8 mouse cellular contexts compared by ENCODE assay signal in the genomic region with DNA sequence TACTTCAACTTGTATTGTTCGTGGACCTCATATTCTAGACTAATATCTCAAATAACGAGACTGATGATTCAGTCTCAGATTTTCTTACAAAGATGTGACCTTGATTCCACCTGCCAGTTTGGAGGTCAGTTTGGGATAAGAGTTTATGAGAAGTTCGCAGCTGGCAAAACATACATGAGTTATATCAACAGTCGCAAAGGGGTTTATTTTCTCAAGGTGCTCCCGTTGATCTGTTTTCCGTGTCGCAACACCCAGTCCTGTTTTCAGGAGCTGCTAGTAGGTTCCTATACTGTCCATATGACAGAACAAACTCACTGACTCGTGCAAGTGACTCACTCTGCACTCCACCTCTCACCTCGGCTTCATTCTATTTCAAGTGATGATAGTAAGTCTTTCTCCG. TPM values are rescaled to one million over a fixed set of nuclear protein-coding genes. Genes with fewer than 3 reads are reported as not detected.
DNase-seq lines count a peak whose midpoint lies in the region; ATAC-seq and TF ChIP-seq lines count a peak whose summit lies in the region.

No protein-coding gene starts in this region.

- H3K4me3 ChIP-seq in lung, embryonic 15.5 days, result peak overlapping the region; percentile 92
- peak overlapping the region; percentile 99 for H3K4me3 ChIP-seq in cortical plate, adult 2 months (ENCODE audit: insufficient read depth, low read length)
- peak overlapping the region; percentile 56 for H3K4me3 ChIP-seq in heart, embryonic 16.5 days (ENCODE audit: low read length)
- H3K4me3 ChIP-seq in macrophage (ENCODE audit: inconsistent target), result peak overlapping the region; percentile 31

- DNase-seq in lung, postnatal 10 days, result no peak
- DNase-seq in testis, postnatal 14 days (ENCODE audit: low spot score), result no peak
- no peak for DNase-seq in adipocyte (ENCODE audit: low spot score)
- no peak for DNase-seq in layer of hippocampus, adult 9-10 months (ENCODE audit: low spot score)

- peak overlapping the region; percentile 30; the same call in 1 of the 2 replicates for H3K27ac ChIP-seq in lung, embryonic 15.5 days
- H3K27ac ChIP-seq in cortical plate, adult 2 months (ENCODE audit: insufficient read depth, low read length), result peak overlapping the region; percentile 20; the same call in 1 of the 2 replicates
- H3K27ac ChIP-seq in heart, embryonic 16.5 days (ENCODE audit: low read length), result peak overlapping the region; percentile 88
- H3K27ac ChIP-seq in macrophage, result peak overlapping the region; percentile 62

- peaks cover 35% of the 10 kb centered on the region for H3K79me2 ChIP-seq in macrophage (ENCODE audit: inconsistent target)

- no peak for TF ChIP-seq POLR2A in cortical plate, adult 2 months (IDR thresholded peaks at IDR 0.05; ENCODE audit: extremely low read depth, insufficient read depth, low read length)

- peak overlapping the region; percentile 58 for H3K4me2 ChIP-seq in lung, embryonic 15.5 days
- peak overlapping the region; percentile 81 for H3K4me2 ChIP-seq in heart, embryonic 16.5 days (ENCODE audit: low read depth, low read length)

- peak overlapping the region; percentile 38 for H3K9ac ChIP-seq in lung, embryonic 15.5 days
- H3K9ac ChIP-seq in heart, embryonic 16.5 days (ENCODE audit: low read length), result peak overlapping the region; percentile 70

- peaks cover 12% of the 10 kb centered on the region for H3K4me1 ChIP-seq in lung, embryonic 15.5 days
- peaks cover 4% of the 10 kb centered on the region for H3K4me1 ChIP-seq in cortical plate, adult 2 months (ENCODE audit: control insufficient read depth, insufficient read depth, low read length)
- peaks cover 11% of the 10 kb centered on the region for H3K4me1 ChIP-seq in heart, embryonic 16.5 days (ENCODE audit: control insufficient read depth, insufficient read depth, low read length)

- TF ChIP-seq CTCF in cortical plate, adult 2 months (IDR thresholded peaks at IDR 0.05; ENCODE audit: extremely low read depth, insufficient read depth, low read length), result no peak

- no peaks in the 10 kb centered on the region for H3K36me3 ChIP-seq in lung, embryonic 15.5 days
- H3K36me3 ChIP-seq in heart, embryonic 16.5 days (ENCODE audit: control insufficient read depth, insufficient read depth), result no peaks in the 10 kb centered on the region
- no peaks in the 10 kb centered on the region for H3K36me3 ChIP-seq in macrophage (ENCODE audit: inconsistent target)

- 37% methylated on average over 10 of the region's 10 CpGs for WGBS in lung, embryonic 15.5 days
- WGBS in heart, embryonic 16.5 days, result 41% methylated on average over 10 of the region's 10 CpGs
- WGBS in macrophage (ENCODE audit: missing documents), result 32% methylated on average over 10 of the region's 10 CpGs

- no peak for ATAC-seq in lung, embryonic 15.5 days (ENCODE audit: borderline replicate concordance, extremely low read depth, low FRiP score, low TSS enrichment)
- no peak for ATAC-seq in heart, embryonic 16.5 days (replicated peaks; ENCODE audit: extremely low read depth, insufficient read depth, low FRiP score)

- no peaks in the 10 kb centered on the region for H3K27me3 ChIP-seq in lung, embryonic 15.5 days
- H3K27me3 ChIP-seq in heart, embryonic 16.5 days (ENCODE audit: control insufficient read depth, insufficient read depth, low read length), result no peaks in the 10 kb centered on the region

- no peaks in the 10 kb centered on the region for H3K9me3 ChIP-seq in lung, embryonic 15.5 days
- H3K9me3 ChIP-seq in heart, embryonic 16.5 days (replicated peaks; ENCODE audit: control insufficient read depth, low read length), result no peaks in the 10 kb centered on the region

RNA-seq across cellular contexts. Expression of a gene that starts 24.4 kb away (rescaled TPM):
- polyA plus RNA-seq in lung, embryonic 15.5 days (2015; fragmentation: Nextera tagmentation; extraction: Ambion mirVana), result 0.38 and 0.50 TPM in 2 replicates
- polyA plus RNA-seq in cortical plate, adult 2 months (2012; rRNA removed), result 0.81 and 0.86 TPM in 2 replicates
- 31.2 and 36.4 TPM in 2 replicates for polyA plus RNA-seq in heart, embryonic 16.5 days (2015; fragmentation: Nextera tagmentation; extraction: Ambion mirVana)
- total RNA-seq in macrophage (2018; cell fraction: chromatin; rRNA removed), result 10 to 100 TPM in 4 of 26 experiments, 1 to 10 TPM in 10, under 1 TPM in 9, not detected in 3; 0.28 to 29.3 (median 1.8) TPM
- under 1 TPM in 13 of 26 experiments, not detected in 13; 0.05 to 0.26 (median 0.11) TPM for total RNA-seq in macrophage (2018; cell fraction: cytosol; rRNA removed)
- 10 to 100 TPM in 2 of 26 experiments, 1 to 10 TPM in 11, under 1 TPM in 6, not detected in 7; 0.24 to 11.6 (median 1.7) TPM for total RNA-seq in macrophage (2018; cell fraction: nucleus; rRNA removed)
- polyA plus RNA-seq in macrophage (2018), result not detected in 3 replicates

RNA-seq across cellular contexts. Expression of a gene that starts 24.6 kb away (rescaled TPM):
- 116 and 127 TPM in 2 replicates for polyA plus RNA-seq in lung, embryonic 15.5 days (2015; fragmentation: Nextera tagmentation; extraction: Ambion mirVana)
- polyA plus RNA-seq in cortical plate, adult 2 months (2012; rRNA removed), result 69.2 and 70.4 TPM in 2 replicates
- 88.7 and 91.9 TPM in 2 replicates for polyA plus RNA-seq in heart, embryonic 16.5 days (2015; fragmentation: Nextera tagmentation; extraction: Ambion mirVana)
- 1,000 to 10,000 TPM in 12 of 26 experiments, 100 to 1,000 TPM in 13, 10 to 100 TPM in 1; 98.1 to 9,655 (median 812) TPM for total RNA-seq in macrophage (2018; cell fraction: chromatin; rRNA removed)
- 1,000 to 10,000 TPM in 2 of 26 experiments, 100 to 1,000 TPM in 17, 10 to 100 TPM in 7; 53.1 to 1,158 (median 262) TPM for total RNA-seq in macrophage (2018; cell fraction: cytosol; rRNA removed)
- total RNA-seq in macrophage (2018; cell fraction: nucleus; rRNA removed), result 1,000 to 10,000 TPM in 12 of 26 experiments, 100 to 1,000 TPM in 14; 107 to 7,040 (median 913) TPM
- polyA plus RNA-seq in macrophage (2018), result 38.4 to 106 TPM (median 92.1 TPM) in 3 replicates

Comparison
In these comparisons a context has a peak if more than half of its experiments do, and no peak if none do; other contexts are left out.
1. H3K27ac ChIP-seq: peak in every context shown above with its lines; median percentile 88 in heart, embryonic 16.5 days; 62 in macrophage; 30 in lung, embryonic 15.5 days; 20 in cortical plate, adult 2 months.
2. H3K4me3 ChIP-seq: peak in every context shown above with its lines; median percentile 99 in cortical plate, adult 2 months; 92 in lung, embryonic 15.5 days; 56 in heart, embryonic 16.5 days; 31 in macrophage.
3. RNA of a gene that starts 24.4 kb away (polyA plus RNA-seq): 31.2 to 36.4 TPM in heart, embryonic 16.5 days; 0.81 to 0.86 TPM in cortical plate, adult 2 months, 0.38 to 0.50 TPM in lung, embryonic 15.5 days and not detected in macrophage; every median in the first group is over 10 times any median in the second.